Comparison of ENCODE assay signal across 18 mouse cellular contexts in genomic region chr2:31455418-31455817, GRCm38 (mm10). TPM values are rescaled to one million over a fixed set of nuclear protein-coding genes. Genes with fewer than 3 reads are reported as not detected.
DNase-seq lines count a peak whose midpoint lies in the region; ATAC-seq and TF ChIP-seq lines count a peak whose summit lies in the region.
"Had no signal": no experiment of that assay in that cellular context is flagged by ENCODE, and none has a peak within 500 bp of the region (broad histone marks: within the 10 kb centered on the region; RNA-seq: fewer than 3 reads in every experiment).

No protein-coding gene starts in this region.

- TF ChIP-seq RAD21 in CH12.LX (IDR thresholded peaks at IDR 0.05; ENCODE audit: low read depth, low read length): no peak

- TF ChIP-seq POLR2A in liver, adult 2 months (IDR thresholded peaks at IDR 0.05; ENCODE audit: extremely low read depth, insufficient read depth, low read length): no peak
- TF ChIP-seq POLR2A in CH12.LX (IDR thresholded peaks at IDR 0.05; ENCODE audit: low read depth, low read length): peak; percentile 78

- H3K9ac ChIP-seq in liver, adult 2 months (ENCODE audit: low read depth, low read length): 0 out of 2 replicates have a peak overlapping the region, but pooled peaks have one; percentile 20
- H3K9ac ChIP-seq in liver, embryonic 11.5 days (ENCODE audit: low read depth, low read length): no peak overlapping the region
- H3K9ac ChIP-seq in CH12.LX (ENCODE audit: insufficient read depth, low read depth): peak overlapping the region; percentile 59
- H3K9ac ChIP-seq: hindbrain, embryonic 15.5 days; midbrain, embryonic 13.5 days had no signal

- peaks cover 26% of the 10 kb centered on the region for H3K4me1 ChIP-seq in liver, adult 2 months (ENCODE audit: control insufficient read depth, insufficient read depth, low read length)
- H3K4me1 ChIP-seq in liver, embryonic 11.5 days (replicated peaks; ENCODE audit: control insufficient read depth, insufficient read depth, low read length): peaks cover 19% of the 10 kb centered on the region
- H3K4me1 ChIP-seq in CH12.LX (ENCODE audit: control insufficient read depth in 1 of 2, insufficient read depth in 2 of 2): peaks cover 22 to 67% of the 10 kb centered on the region in 2 experiments

- dilution Hi-C loops in CH12.LX (cut with MboI; ENCODE audit: extremely low pct_ligation_motif_present, extremely low pct_unique_long_range_greater_than_20kb, low sequenced_read_pairs): no loop called here

- H3K79me2 ChIP-seq in liver, adult 2 months (ENCODE audit: control insufficient read depth, insufficient read depth, low read length): no peaks in the 10 kb centered on the region
- H3K79me2 ChIP-seq in CH12.LX (replicated peaks; ENCODE audit: control insufficient read depth, extremely low read depth, insufficient read depth, poor library complexity, severe bottlenecking): peaks cover 5% of the 10 kb centered on the region

- peak overlapping the region; percentile 32 for H3K27ac ChIP-seq in liver, adult 2 months (replicated peaks; ENCODE audit: insufficient read depth, low read depth, low read length)
- no peak overlapping the region for H3K27ac ChIP-seq in liver, embryonic 11.5 days (ENCODE audit: low read depth, low read length)
- peak overlapping the region; percentile 54; the same call in 1 of the 2 replicates for H3K27ac ChIP-seq in CH12.LX (ENCODE audit: insufficient read depth, low read depth)
- H3K27ac ChIP-seq: forebrain, embryonic 10.5 days; heart, adult 2 months; hindbrain, embryonic 15.5 days; layer of hippocampus, adult 2 months; left cerebral cortex, adult 2 months; midbrain, embryonic 13.5 days had no signal

- 29% methylated on average over 7 of the region's 7 CpGs for WGBS in liver, adult 2 months
- 77% methylated on average over 7 of the region's 7 CpGs for WGBS in liver, embryonic 11.5 days

- H3K9me3 ChIP-seq in liver, embryonic 11.5 days (ENCODE audit: control insufficient read depth, low read length): no peaks in the 10 kb centered on the region
- H3K9me3 ChIP-seq in CH12.LX (replicated peaks; ENCODE audit: low read length): no peaks in the 10 kb centered on the region
- H3K9me3 ChIP-seq: forebrain, embryonic 10.5 days; G1E; hindbrain, embryonic 15.5 days; midbrain, embryonic 13.5 days had no signal

- no peaks in the 10 kb centered on the region for H3K36me3 ChIP-seq in liver, adult 2 months (ENCODE audit: control insufficient read depth, insufficient read depth, low read length)
- H3K36me3 ChIP-seq in liver, embryonic 11.5 days (ENCODE audit: control insufficient read depth, insufficient read depth, low read length): no peaks in the 10 kb centered on the region
- peaks cover 10 to 63% of the 10 kb centered on the region in 2 experiments for H3K36me3 ChIP-seq in CH12.LX (replicated peaks in 1 of 2; ENCODE audit: control insufficient read depth in 1 of 2, insufficient read depth in 1 of 2, low read length in 1 of 2)
- H3K36me3 ChIP-seq in splenic B cell, adult 2 months (ENCODE audit: control insufficient read depth, insufficient read depth, low read length, poor library complexity, severe bottlenecking): no peaks in the 10 kb centered on the region
- H3K36me3 ChIP-seq: forebrain, embryonic 10.5 days; G1E; hindbrain, embryonic 15.5 days; midbrain, embryonic 13.5 days had no signal

- no peak overlapping the region for H3K4me3 ChIP-seq in liver, adult 2 months (ENCODE audit: insufficient read depth, low read depth, low read length)
- H3K4me3 ChIP-seq in liver, embryonic 11.5 days (ENCODE audit: low read depth, low read length): no peak overlapping the region
- H3K4me3 ChIP-seq in CH12.LX (replicated peaks in 1 of 3; ENCODE audit: low read depth in 2 of 3, low read length in 2 of 3, poor library complexity in 1 of 3): peak overlapping the region; percentile 64 to 79 (median 76)
- H3K4me3 ChIP-seq: forebrain, embryonic 10.5 days; heart, adult 2 months; hindbrain, embryonic 15.5 days; layer of hippocampus, adult 2 months; left cerebral cortex, adult 2 months; midbrain, embryonic 13.5 days had no signal

- H3K27me3 ChIP-seq in liver, adult 2 months (ENCODE audit: control insufficient read depth, insufficient read depth, low read length): no peaks in the 10 kb centered on the region
- peaks cover 34% of the 10 kb centered on the region for H3K27me3 ChIP-seq in liver, embryonic 11.5 days (replicated peaks; ENCODE audit: control insufficient read depth, insufficient read depth, low read length)
- no peaks in the 10 kb centered on the region for H3K27me3 ChIP-seq in CH12.LX (replicated peaks)
- no peaks in the 10 kb centered on the region for H3K27me3 ChIP-seq in splenic B cell, adult 2 months (ENCODE audit: control insufficient read depth, insufficient read depth, low read length, poor library complexity, severe bottlenecking)

- ATAC-seq in liver, embryonic 11.5 days (replicated peaks; ENCODE audit: low FRiP score): no peak
- peak; percentile 20 for ATAC-seq in activated CD4-positive, CD25-positive, alpha-beta regulatory T cell, adult 4 months
- ATAC-seq in cerebellum, adult (ENCODE audit: insufficient number of reproducible peaks, low FRiP score, low TSS enrichment): no peak
- ATAC-seq: midbrain, embryonic 13.5 days had no signal

- peak; percentile 80 for DNase-seq in liver, adult 2 months (ENCODE audit: extremely low read depth, low read depth, low spot score)
- no peak for DNase-seq in liver, embryonic 11.5 days (ENCODE audit: low spot score)
- peak; percentile 90 for DNase-seq in CH12.LX (ENCODE audit: extremely low read depth)
- peak; percentile 79 for DNase-seq in splenic B cell, adult 2 months (ENCODE audit: low read depth, low spot score)
- DNase-seq in frontal cortex, postnatal 10 days (ENCODE audit: low spot score in 2 of 2): no peak
- DNase-seq: adrenal gland, adult 8-10 months; cerebellum, adult 9-10 months; heart, adult 2 months; right cerebral cortex, postnatal 14 days; thymus, adult 18-20 months had no signal

- TF ChIP-seq CTCF in liver, adult 2 months (IDR thresholded peaks at IDR 0.05; ENCODE audit: low read depth, low read length): no peak
- no peak for TF ChIP-seq CTCF in CH12.LX (conservative IDR thresholded peaks at IDR 0.05 in 1 of 2, IDR thresholded peaks at IDR 0.05 in 1 of 2; ENCODE audit: low read depth in 2 of 2, low read length in 2 of 2)

- no peak overlapping the region for H3K4me2 ChIP-seq in liver, embryonic 11.5 days
- peak overlapping the region; percentile 65 for H3K4me2 ChIP-seq in CH12.LX (ENCODE audit: insufficient read depth, low read depth, poor library complexity, severe bottlenecking)
- H3K4me2 ChIP-seq: hindbrain, embryonic 15.5 days; midbrain, embryonic 13.5 days had no signal

- in situ Hi-C loops in CH12.LX (cut with MboI; ENCODE audit: low pct_ligation_motif_present, low pct_unique_long_range_greater_than_20kb, low sequenced_read_pairs): loop anchor here (25.0 kb wide), 1 partner anchor 393 kb away; no protein-coding TSS in a partner anchor

- TF ChIP-seq EP300 in CH12.LX (IDR thresholded peaks at IDR 0.05; ENCODE audit: low read length): no peak; the same call in 1 of the 2 replicates

TF ChIP-seq in CH12.LX, 34 proteins besides CTCF, POLR2A, EP300 and RAD21 (continues in another document):
- TF ChIP-seq KAT2A (IDR thresholded peaks at IDR 0.05; ENCODE audit: insufficient replicate concordance, low read length) (0 out of 2 replicates have a peak, but pooled peaks have one; percentile 45), JUND (conservative IDR thresholded peaks at IDR 0.05; ENCODE audit: low read depth, low read length) (no peak), PAX5 (IDR thresholded peaks at IDR 0.05; ENCODE audit: low read length) (no peak), ETS1 (conservative IDR thresholded peaks at IDR 0.05; ENCODE audit: low read depth, low read length) (peak; percentile 59), JUN (IDR thresholded peaks at IDR 0.05; ENCODE audit: insufficient read depth, low read depth, low read length) (no peak), ZMIZ1 (IDR thresholded peaks at IDR 0.05; ENCODE audit: low read depth, low read length) (peak; percentile 75; the same call in 1 of the 2 replicates), MEF2A (IDR thresholded peaks at IDR 0.05; ENCODE audit: borderline replicate concordance, low read depth, low read length) (peak; percentile 33; the same call in 1 of the 2 replicates), ELF1 (IDR thresholded peaks at IDR 0.05; ENCODE audit: low read depth, low read length) (peak; percentile 94), SMC3 (IDR thresholded peaks at IDR 0.05; ENCODE audit: low read depth, low read length) (no peak), E2F4 (IDR thresholded peaks at IDR 0.05; ENCODE audit: insufficient replicate concordance, low read depth, low read length) (no peak), MAZ (IDR thresholded peaks at IDR 0.05; ENCODE audit: low read depth, low read length) (peak; percentile 66; the same call in 1 of the 2 replicates), USF1 (IDR thresholded peaks at IDR 0.05; ENCODE audit: low read depth, low read length) (no peak), MYC (IDR thresholded peaks at IDR 0.05; ENCODE audit: low read depth, low read length) (peak; percentile 40; the same call in 1 of the 2 replicates), CHD2 (IDR thresholded peaks at IDR 0.05; ENCODE audit: low read length) (0 out of 2 replicates have a peak, but pooled peaks have one; percentile 38), TBP (conservative IDR thresholded peaks at IDR 0.05; ENCODE audit: low read depth, low read length) (0 out of 2 replicates have a peak, but pooled peaks have one; percentile 47), MAFK (IDR thresholded peaks at IDR 0.05; ENCODE audit: insufficient replicate concordance, low read length) (0 out of 2 replicates have a peak, but pooled peaks have one; percentile 50), USF2 (conservative IDR thresholded peaks at IDR 0.05; ENCODE audit: low read depth, low read length) (no peak), IRF4 (IDR thresholded peaks at IDR 0.05; ENCODE audit: low read depth, low read length) (peak; percentile 67; the same call in 1 of the 2 replicates), ZC3H11A (IDR thresholded peaks at IDR 0.05; ENCODE audit: low read depth, low read length) (no peak), HCFC1 (IDR thresholded peaks at IDR 0.05; ENCODE audit: low read depth, low read length) (peak; percentile 64), ZKSCAN1 (IDR thresholded peaks at IDR 0.05; ENCODE audit: borderline replicate concordance, low read depth, low read length) (no peak), MAX (IDR thresholded peaks at IDR 0.05; ENCODE audit: low read length) (peak; percentile 53)

RNA-seq across cellular contexts. Expression of gene Ass1, which starts 14.6 kb away (rescaled TPM):
- 3,064 and 4,344 TPM in 2 replicates for total RNA-seq in liver, adult 2 months (2014; rRNA removed)
- 3,470 and 3,993 TPM in 2 replicates for polyA plus RNA-seq in liver, adult 2 months (2012; rRNA removed)
- 65.1 and 72.4 TPM in 2 replicates for polyA plus RNA-seq in liver, embryonic 11.5 days (2014; fragmentation: Nextera tagmentation; extraction: Ambion mirVana)
- 45.1 and 64.4 TPM in 2 replicates for total RNA-seq in CH12.LX (2012; rRNA removed)
- 87.8 and 97.4 TPM in 2 replicates for total RNA-seq in CH12.LX (2014; rRNA removed)
- polyA plus RNA-seq in CH12.LX (2012; ENCODE audit: insufficient read length, low read depth): 204 and 211 TPM in 2 replicates
- 100 to 1,000 TPM; 445 to 470 TPM for polyA plus RNA-seq in activated CD4-positive, CD25-positive, alpha-beta regulatory T cell, adult 4 months (2017; shearing (Covaris generic))
- total RNA-seq: G1E had no signal
- polyA plus RNA-seq: G1E had no signal

Comparison
In these comparisons a context has a peak if more than half of its experiments do, and no peak if none do; other contexts are left out.
1. DNase-seq: peak in liver, adult 2 months (single experiment), CH12.LX (single experiment) and splenic B cell, adult 2 months (single experiment); none in liver, embryonic 11.5 days (single experiment) and frontal cortex, postnatal 10 days (0 of 2).
2. H3K4me3 ChIP-seq: peak in CH12.LX (3 of 3); none in liver, adult 2 months (single experiment) and liver, embryonic 11.5 days (single experiment).